Mouse (Mus musculus): ENCODE data around the gene Efna2.

Efna2 gene

GRCm38 (mm10) chr10:80141786-80142529 lies 37.3 kb upstream of the Efna2 start:
- DNase-seq (ENCODE audit: low spot score in 2 of 2), result peak; percentile 93 to 94

GRCm38 (mm10) chr10:80142530-80142925 lies 36.8 kb upstream of the Efna2 start:
- no peak for DNase-seq (ENCODE audit: low spot score in 2 of 2)

GRCm38 (mm10) chr10:80143664-80144063 lies 35.6 kb upstream of the Efna2 start:
- DNase-seq (ENCODE audit: low spot score in 2 of 2), result no peak

- no peak for DNase-seq (ENCODE audit: low spot score in 2 of 2)
Observed at GRCm38 (mm10) chr10:80144159-80144558, 35.1 kb upstream of the Efna2 start.

GRCm38 (mm10) chr10:80144864-80145838 lies 34.1 kb upstream of the Efna2 start:
- peak; percentile 81 to 93 for DNase-seq (ENCODE audit: low spot score in 2 of 2)

GRCm38 (mm10) chr10:80145896-80146295 lies 33.4 kb upstream of the Efna2 start:
- DNase-seq (ENCODE audit: low spot score in 2 of 2), result peak; percentile 73 to 79

GRCm38 (mm10) chr10:80146568-80147011 lies 32.7 kb upstream of the Efna2 start:
- no peak for DNase-seq (ENCODE audit: low spot score in 2 of 2)

- DNase-seq (ENCODE audit: low spot score in 2 of 2), result no peak
Observed at GRCm38 (mm10) chr10:80147146-80147718, 32.0 kb upstream of the Efna2 start.

GRCm38 (mm10) chr10:80147719-80148601 lies 31.3 kb upstream of the Efna2 start, which contains the start of gene Midn:
Midn (plus strand) TSS chr10:80148272.
- DNase-seq (ENCODE audit: low spot score in 2 of 2), result peak; percentile 71 to 85

GRCm38 (mm10) chr10:80148610-80149290 lies 30.5 kb upstream of the Efna2 start:
- peak; percentile 92 to 98 for DNase-seq (ENCODE audit: low spot score in 2 of 2)

- DNase-seq (ENCODE audit: low spot score in 2 of 2), result peak; percentile 95
Observed at GRCm38 (mm10) chr10:80149291-80150225, 29.7 kb upstream of the Efna2 start.

- peak; percentile 66 to 86 for DNase-seq (ENCODE audit: low spot score in 2 of 2)
Observed at GRCm38 (mm10) chr10:80150226-80151210, 28.8 kb upstream of the Efna2 start.

- peak; percentile 74 to 83 for DNase-seq (ENCODE audit: low spot score in 2 of 2)
Observed at GRCm38 (mm10) chr10:80151211-80152034, 27.9 kb upstream of the Efna2 start.

- peak in 1 of 2 experiments; percentile 77 for DNase-seq (ENCODE audit: low spot score in 2 of 2)
Observed at GRCm38 (mm10) chr10:80152071-80152872, 27.0 kb upstream of the Efna2 start.

- peak; percentile 58 to 78 for DNase-seq (ENCODE audit: low spot score in 2 of 2)
Observed at GRCm38 (mm10) chr10:80152873-80153260, 26.4 kb upstream of the Efna2 start.

- DNase-seq (ENCODE audit: low spot score in 2 of 2), result no peak
Observed at GRCm38 (mm10) chr10:80153713-80154112, 25.6 kb upstream of the Efna2 start.

Measured in spleen, postnatal 4 days (tissue).